Mouse (Mus musculus): ENCODE data around the gene Tmem161b. TPM values are rescaled to one million over a fixed set of nuclear protein-coding genes. Genes with fewer than 3 reads are reported as not detected.

Gene Tmem161b
- total RNA-seq, 2 experiments from 2014 or later, result 8.6 to 10.2 TPM

DNA sequence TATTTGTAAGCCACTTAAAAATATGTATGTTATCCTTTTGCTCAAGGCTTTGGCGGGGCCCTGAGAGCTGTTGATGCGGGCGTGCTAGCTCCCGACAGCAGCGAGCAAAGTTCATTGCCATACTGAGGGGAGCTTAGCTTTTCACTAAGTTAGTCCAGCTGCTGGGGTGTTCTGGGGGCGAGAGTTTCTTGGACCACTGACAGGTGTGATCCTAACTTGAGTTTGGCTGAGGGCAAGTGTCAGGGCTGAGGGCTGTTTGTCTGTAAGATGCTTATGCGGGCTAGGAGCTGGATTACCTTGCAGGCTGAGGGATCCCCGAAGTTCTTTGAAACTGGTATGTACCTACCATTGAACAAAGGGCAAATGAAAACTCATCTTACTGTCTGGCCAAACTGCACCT is 123.0 kb downstream of the Tmem161b start:
- no peak for DNase-seq

Small RNAs within 50 kb of the gene (microRNA-seq; reads per million reads assigned to microRNA genes)
- 0 reads per million in 2 experiments for gene Gm24331 (ENCODE audit: borderline replicate concordance in 2 of 2)
